Mouse (Mus musculus): ENCODE measurements around the gene Ephb6.

GRCm38 (mm10) chr6:41604401-41605050 is 756 bp upstream of the Ephb6 start:
- peak; percentile 71; the same call in 1 of the 2 replicates for TF ChIP-seq CTCF (IDR thresholded peaks at IDR 0.05; ENCODE audit: borderline replicate concordance, control insufficient read depth, extremely low read depth, insufficient read depth, low read length, poor library complexity)
- 0 out of 2 replicates have a peak, but pooled peaks have one; percentile 26 for TF ChIP-seq POLR2A (IDR thresholded peaks at IDR 0.05; ENCODE audit: control insufficient read depth, extremely low read depth, insufficient read depth, low read length, poor library complexity)
